Mouse (Mus musculus) hindbrain, embryonic 10.5 days (tissue): ENCODE measurements around the gene Ccdc115. TPM values are rescaled to one million over a fixed set of nuclear protein-coding genes. Genes with fewer than 3 reads are reported as not detected.
"Not testable (repeated sequence)": the region's sequence is repeated elsewhere in the genome, so short reads cannot be mapped to it uniquely, and the experiment has no call there.

Experiments used
- DNase-seq: peaks from one replicate; pipeline ENCODE4 v3.0.0-alpha.2; 2017; ENCODE audit warnings: low spot score
- H3K27ac ChIP-seq: fragments of 300-500 bp; sonication (generic); 2 replicates; pipeline ENCODE4 v1.5.1; 2016; ENCODE audit warnings: mild to moderate bottlenecking, moderate library complexity
- H3K27me3 ChIP-seq: fragments of 300-500 bp; sonication (generic); 2 replicates; pipeline ENCODE4 v1.6.1; 2016; ENCODE audit warnings: mild to moderate bottlenecking; ENCODE audit not compliant: poor library complexity, insufficient read depth, severe bottlenecking
- H3K36me3 ChIP-seq: fragments of 300-500 bp; sonication (generic); 2 replicates; pipeline ENCODE4 v1.6.1; 2016; ENCODE audit warnings: mild to moderate bottlenecking, moderate library complexity
- H3K4me1 ChIP-seq: fragments of 300-500 bp; sonication (generic); replicated peaks from 2 replicates; pipeline ENCODE4 v1.6.1; 2016; ENCODE audit warnings: mild to moderate bottlenecking
- H3K4me3 ChIP-seq: fragments of 300-500 bp; sonication (generic); 2 replicates; pipeline ENCODE4 v1.5.1; 2016; ENCODE audit warnings: mild to moderate bottlenecking, moderate library complexity
- H3K9me3 ChIP-seq: fragments of 300-500 bp; sonication (generic); 2 replicates; pipeline ENCODE4 v1.6.1; 2016; ENCODE audit warnings: mild to moderate bottlenecking, moderate library complexity
- WGBS: fragments of 180-500 bp; shearing (Covaris S2); methylation state at CpG from one replicate; pipeline ENCODE4 v1.1.7; 2016; 5-methylcytosine and 5-hydroxymethylcytosine counted together
- polyA plus RNA-seq: library from polyadenylated mRNA; unstranded; fragments of >200 nt; fragmentation: Nextera tagmentation; extraction: Ambion mirVana; gene quantifications from 2 replicates; pipeline ENCODE4 v1.2.1, GENCODE M21; 2016

Ccdc115 gene
- polyA plus RNA-seq, 1 experiment from 2014 or later = 79.3 TPM

GRCm38 (mm10) chr1:34465445-34465844 is 26.0 kb upstream of the Ccdc115 start:
- no peak for DNase-seq
- Histone ChIP-seq H3K27me3 (peaks cover 24% of the 10 kb centered on the region), H3K27ac (no peak overlapping the region), H3K4me3 (no peak overlapping the region), H3K4me1 (no peaks in the 10 kb centered on the region), H3K36me3 (no peaks in the 10 kb centered on the region), H3K9me3 (no peaks in the 10 kb centered on the region)
- WGBS = 84% methylated on average over 6 of the region's 6 CpGs

DNA sequence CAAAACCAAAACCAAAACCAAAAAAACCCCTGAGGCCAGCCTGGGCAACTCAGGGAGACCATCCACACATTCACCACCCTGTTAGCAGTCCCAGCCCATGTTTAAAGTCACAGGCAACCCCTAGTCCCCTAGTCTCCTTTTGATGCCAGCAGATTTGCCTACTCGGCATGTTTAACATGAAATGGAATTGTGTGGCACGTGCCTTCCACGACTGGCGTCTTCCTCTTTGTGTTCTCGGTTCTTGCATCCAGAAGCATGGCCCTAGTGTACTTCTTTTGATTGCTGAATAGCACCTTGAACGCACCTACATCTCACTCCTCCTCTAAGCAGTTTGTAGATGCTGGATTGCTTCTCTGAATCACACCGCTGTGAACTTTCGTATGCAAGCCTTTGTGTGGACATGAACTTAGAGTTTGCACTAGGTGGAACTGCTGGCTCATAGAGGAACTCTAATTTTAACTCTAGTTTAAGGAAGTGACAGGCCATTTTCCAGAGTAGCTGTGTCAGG is 24.9 kb upstream of the Ccdc115 start:
- DNase-seq = no peak
- WGBS = 90% methylated on average over 8 of the region's 8 CpGs
- no peak overlapping the region for H3K4me3 ChIP-seq
- peaks cover 7% of the 10 kb centered on the region for H3K4me1 ChIP-seq
- no peaks in the 10 kb centered on the region for H3K36me3 ChIP-seq
- H3K9me3 ChIP-seq = no peaks in the 10 kb centered on the region
- no peak overlapping the region for H3K27ac ChIP-seq
- peaks cover 32% of the 10 kb centered on the region for H3K27me3 ChIP-seq

DNA sequence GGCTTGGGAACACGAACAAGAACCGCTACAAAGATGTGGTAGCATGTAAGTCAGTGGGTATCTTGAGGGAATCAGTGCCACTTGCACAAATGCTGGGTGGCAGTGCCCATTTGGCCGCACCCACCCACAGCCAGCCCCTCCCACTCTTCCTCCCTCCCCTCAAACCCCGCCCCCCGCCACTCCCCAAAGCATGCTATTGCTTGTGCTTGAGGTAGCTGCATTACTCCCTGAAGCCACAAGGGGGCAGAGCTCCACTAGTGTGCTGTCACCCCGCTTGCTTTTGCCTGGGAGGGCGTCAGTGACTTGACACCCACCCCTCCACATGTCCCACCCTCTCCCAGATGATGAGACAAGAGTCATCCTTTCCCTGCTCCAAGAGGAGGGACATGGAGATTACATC is 23.3 kb upstream of the Ccdc115 start:
- DNase-seq = peak; percentile 63
- Histone ChIP-seq H3K27ac (no peak overlapping the region), H3K4me3 (no peak overlapping the region), H3K27me3 (peaks cover 48% of the 10 kb centered on the region), H3K4me1 (peaks cover 11% of the 10 kb centered on the region), H3K9me3 (no peaks in the 10 kb centered on the region), H3K36me3 (no peaks in the 10 kb centered on the region)
- WGBS = 11% methylated on average over 7 of the region's 7 CpGs

GRCm38 (mm10) chr1:34460061-34460441 is 20.6 kb upstream of the Ccdc115 start:
- Histone ChIP-seq H3K27ac (no peak overlapping the region), H3K4me1 (peaks cover 11% of the 10 kb centered on the region), H3K9me3 (no peaks in the 10 kb centered on the region), H3K36me3 (no peaks in the 10 kb centered on the region), H3K4me3 (peak overlapping the region; percentile 65), H3K27me3 (peaks cover 64% of the 10 kb centered on the region)
- 2% methylated on average over 15 of the region's 15 CpGs for WGBS
- DNase-seq = no peak

GRCm38 (mm10) chr1:34459284-34460060 is 20.0 kb upstream of the Ccdc115 start, which contains the start of gene Ptpn18:
Gene Ptpn18, plus strand, starts transcription at chr1:34459762.
- no peaks in the 10 kb centered on the region for H3K9me3 ChIP-seq
- no peak within 1 kb of the TSS for H3K27ac ChIP-seq
- H3K4me3 ChIP-seq = peak within 1 kb of the TSS; percentile 65
- peak; percentile 93 for DNase-seq
- WGBS = under 1% methylated on average over 48 of the region's 48 CpGs
- peaks cover 11% of the 10 kb centered on the region for H3K4me1 ChIP-seq
- no peaks in the 10 kb centered on the region for H3K36me3 ChIP-seq
- peaks cover 64% of the 10 kb centered on the region for H3K27me3 ChIP-seq

- Histone ChIP-seq H3K9me3 (no peaks in the 10 kb centered on the region), H3K4me1 (peaks cover 11% of the 10 kb centered on the region), H3K4me3 (no peak overlapping the region), H3K36me3 (no peaks in the 10 kb centered on the region), H3K27ac (no peak overlapping the region), H3K27me3 (peaks cover 64% of the 10 kb centered on the region)
- DNase-seq = no peak
- WGBS = 31% methylated on average over 8 of the region's 8 CpGs
Measured at GRCm38 (mm10) chr1:34458431-34458830, 19.0 kb upstream of the Ccdc115 start.

DNA sequence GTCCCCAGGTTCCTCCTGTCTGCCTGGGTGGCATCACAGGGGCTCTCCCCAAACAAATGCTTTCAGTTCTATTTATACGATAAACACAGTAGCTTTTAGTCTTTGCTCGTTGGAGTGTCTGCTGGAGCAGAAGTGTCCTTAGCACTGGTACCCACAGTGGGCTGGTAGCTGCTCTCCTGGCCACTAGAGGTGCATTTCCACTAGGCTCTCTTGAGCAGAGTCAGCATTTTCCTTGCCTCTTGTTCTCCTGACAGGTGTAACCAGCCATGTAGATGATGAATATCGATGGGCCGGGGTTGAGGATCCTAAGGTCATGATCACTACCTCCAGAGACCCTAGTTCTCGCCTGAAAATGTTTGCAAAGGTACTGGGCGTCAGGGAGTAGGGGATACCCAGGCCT is 3.7 kb upstream of the Ccdc115 start:
- Histone ChIP-seq H3K27ac (no peak overlapping the region), H3K9me3 (no peaks in the 10 kb centered on the region), H3K4me3 (no peak overlapping the region), H3K36me3 (peaks cover 62% of the 10 kb centered on the region), H3K4me1 (peaks cover 20% of the 10 kb centered on the region), H3K27me3 (no peaks in the 10 kb centered on the region)
- 92% methylated on average over 6 of the region's 6 CpGs for WGBS
- DNase-seq = no peak

DNA sequence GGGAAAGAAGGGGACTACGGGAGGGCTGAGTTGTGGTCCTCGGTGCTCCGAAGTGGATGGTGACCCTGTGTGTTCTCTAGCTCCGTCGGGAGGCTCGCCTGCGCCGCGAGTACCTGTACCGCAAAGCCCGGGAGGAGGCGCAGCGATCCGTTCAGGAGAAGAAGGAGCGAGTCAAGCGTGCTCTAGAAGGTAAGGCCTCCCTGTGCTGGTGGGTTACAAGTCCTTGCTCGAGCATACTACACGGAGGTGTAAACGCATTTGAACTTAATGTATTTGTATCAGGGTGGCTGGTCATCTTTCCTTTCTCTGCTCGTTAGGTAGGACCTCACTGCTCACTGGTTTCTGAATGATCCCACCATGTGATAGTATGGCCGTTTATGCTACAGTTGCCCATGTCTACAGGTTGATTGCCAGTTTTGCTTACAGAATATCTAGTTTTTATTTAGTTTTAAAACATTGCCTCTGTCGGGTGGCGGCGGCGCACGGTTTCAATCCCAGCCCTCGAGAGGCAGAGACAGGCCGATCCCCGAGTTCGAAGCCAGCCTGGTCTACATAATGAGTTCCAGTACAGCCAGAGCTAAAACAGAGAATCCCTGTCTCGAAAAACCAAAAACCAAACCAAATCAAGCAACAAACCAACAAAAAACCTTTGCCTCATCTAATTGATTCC is 624 bp upstream of the Ccdc115 start:
- H3K9me3 ChIP-seq = no peaks in the 10 kb centered on the region
- H3K4me3 ChIP-seq = peak overlapping the region; percentile 85
- H3K4me1 ChIP-seq = peaks cover 25% of the 10 kb centered on the region
- DNase-seq = no peak
- H3K27me3 ChIP-seq = no peaks in the 10 kb centered on the region
- H3K36me3 ChIP-seq = peaks cover 48% of the 10 kb centered on the region
- peak overlapping the region; percentile 89 for H3K27ac ChIP-seq
- 10% methylated on average over 31 of the region's 31 CpGs for WGBS

DNA sequence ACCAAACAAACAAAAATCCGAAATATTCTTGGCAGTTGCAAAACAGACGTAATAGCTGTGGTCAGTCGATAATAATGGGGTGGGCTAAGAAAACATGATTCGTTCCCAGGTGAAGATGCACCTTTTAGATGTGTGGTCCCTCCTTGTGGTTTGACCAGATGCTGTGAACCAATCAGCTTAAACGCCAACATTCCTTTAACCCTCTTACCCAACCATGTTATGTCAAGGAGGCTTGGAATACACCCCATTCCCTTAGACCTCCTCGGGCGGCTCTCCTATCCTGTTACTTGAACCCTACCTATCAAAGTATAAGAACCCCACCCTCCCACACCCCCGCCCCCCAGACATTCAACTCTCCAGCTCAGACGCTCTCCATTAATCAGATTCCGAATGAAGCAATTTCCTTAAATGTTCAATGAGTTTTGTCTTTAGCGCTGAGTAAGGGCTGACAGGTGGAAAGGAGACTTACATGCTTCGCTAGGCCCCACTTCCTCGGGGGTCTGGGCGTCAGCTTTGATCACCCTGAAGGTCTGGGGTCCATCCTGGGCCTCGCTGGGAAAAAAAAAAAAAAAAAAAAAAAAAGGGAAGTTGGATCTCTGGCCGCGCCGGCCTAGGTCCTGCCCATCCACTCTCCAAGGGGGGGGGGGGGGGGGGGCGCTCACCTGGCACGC is 956 bp downstream of the Ccdc115 start:
- 40% methylated on average over 17 of the region's 20 CpGs for WGBS
- no peaks in the 10 kb centered on the region for H3K27me3 ChIP-seq
- no peaks in the 10 kb centered on the region for H3K9me3 ChIP-seq
- peak overlapping the region; percentile 89 for H3K27ac ChIP-seq
- H3K4me1 ChIP-seq = peaks cover 34% of the 10 kb centered on the region
- peak overlapping the region; percentile 85 for H3K4me3 ChIP-seq
- H3K36me3 ChIP-seq = peaks cover 32% of the 10 kb centered on the region
- DNase-seq = no peak

GRCm38 (mm10) chr1:34437366-34437765 is 2.1 kb downstream of the Ccdc115 start:
- DNase-seq, H3K27ac ChIP-seq, H3K4me3 ChIP-seq, H3K9me3 ChIP-seq, H3K27me3 ChIP-seq: not testable (repeated sequence)
- peaks cover 44% of the 10 kb centered on the region for H3K4me1 ChIP-seq
- H3K36me3 ChIP-seq = peaks cover 21% of the 10 kb centered on the region
- 92% methylated on average over 8 of the region's 8 CpGs for WGBS

DNA sequence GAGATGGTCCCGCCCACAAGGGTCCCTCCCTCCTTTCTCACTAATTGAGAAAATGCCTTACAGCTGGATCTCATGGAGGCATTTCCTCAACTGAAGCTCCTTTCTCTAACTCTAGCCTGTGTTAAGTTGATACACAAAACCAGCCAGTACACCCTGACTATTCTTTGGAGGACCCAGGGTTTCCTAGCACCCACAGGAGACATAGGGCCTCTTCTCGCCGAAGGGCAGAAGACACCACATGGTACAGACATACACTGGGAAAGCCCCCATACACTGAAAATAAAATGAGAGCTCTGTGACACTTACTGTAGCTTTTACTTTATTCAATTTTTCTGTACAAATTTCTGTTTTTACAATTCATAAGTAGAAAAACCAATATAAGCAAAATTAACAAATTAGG is 3.1 kb downstream of the Ccdc115 start:
- WGBS = 81% methylated on average over 3 of the region's 3 CpGs
- DNase-seq = no peak
- Histone ChIP-seq H3K27me3 (no peaks in the 10 kb centered on the region), H3K4me1 (peaks cover 45% of the 10 kb centered on the region), H3K27ac (no peak overlapping the region), H3K36me3 (peaks cover 20% of the 10 kb centered on the region), H3K4me3 (no peak overlapping the region), H3K9me3 (peaks cover 11% of the 10 kb centered on the region)

DNA sequence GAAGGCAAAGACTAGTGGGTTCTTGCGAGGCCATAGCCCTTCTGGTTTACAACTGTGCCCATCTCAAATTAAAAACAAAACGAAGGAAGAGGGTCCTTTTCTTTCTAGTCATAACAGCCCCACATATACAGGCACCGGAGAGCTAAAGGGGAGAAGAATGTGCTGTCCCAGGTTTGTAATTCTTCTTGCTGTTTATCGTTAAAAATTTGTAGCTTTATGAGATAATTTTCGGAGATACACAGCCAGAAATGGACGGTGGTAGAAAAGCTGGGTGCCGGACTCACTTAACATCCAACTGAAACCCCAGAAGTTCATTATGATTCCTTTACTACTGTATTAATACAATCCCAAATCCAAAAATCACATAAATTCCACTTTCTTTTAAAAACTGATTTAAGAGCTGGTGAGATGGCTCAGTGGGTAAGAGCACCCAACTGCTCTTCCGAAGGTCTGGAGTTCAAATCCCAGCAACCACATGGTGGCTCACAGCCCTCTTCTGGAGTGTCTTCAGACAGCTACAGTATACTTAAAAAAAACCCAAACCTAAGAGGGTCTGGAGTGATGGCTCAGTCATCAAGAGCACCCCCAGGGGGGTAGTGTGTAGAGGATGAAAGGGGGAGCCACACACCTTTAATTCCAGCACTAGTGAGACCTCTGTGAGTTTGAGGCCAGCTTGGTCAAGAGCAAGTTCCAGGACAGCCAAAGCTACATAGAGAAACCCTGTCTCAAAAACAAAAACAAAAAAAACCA is 3.9 kb downstream of the Ccdc115 start:
- Histone ChIP-seq H3K27me3 (no peaks in the 10 kb centered on the region), H3K27ac (peak overlapping the region; percentile 92), H3K4me3 (peak overlapping the region; percentile 68), H3K36me3 (peaks cover 28% of the 10 kb centered on the region), H3K9me3 (peaks cover 19% of the 10 kb centered on the region), H3K4me1 (peaks cover 37% of the 10 kb centered on the region)
- no peak for DNase-seq
- 37% methylated on average over 8 of the region's 8 CpGs for WGBS
